Comparison of ENCODE assay signal across 14 mouse cellular contexts in the genomic region with DNA sequence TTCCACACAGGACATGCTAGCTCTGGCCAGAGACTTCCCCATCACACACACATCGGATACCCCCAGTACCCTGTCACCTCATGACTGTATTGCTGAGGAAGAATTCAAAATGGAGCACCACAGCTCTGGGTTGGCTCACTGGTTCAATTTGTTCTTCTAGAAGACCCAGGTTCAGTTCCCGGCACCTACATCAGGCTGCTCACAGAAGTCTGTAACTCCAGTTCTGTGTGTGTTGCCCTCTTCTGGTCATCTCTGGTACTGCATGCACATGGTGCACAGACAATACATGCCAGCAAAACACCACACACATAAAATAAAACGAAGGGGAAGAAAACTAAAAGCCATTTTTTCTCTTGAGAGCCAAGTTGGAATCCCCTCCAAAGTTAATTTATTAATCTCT. TPM values are rescaled to one million over a fixed set of nuclear protein-coding genes. Genes with fewer than 3 reads are reported as not detected.
DNase-seq lines count a peak whose midpoint lies in the region; ATAC-seq and TF ChIP-seq lines count a peak whose summit lies in the region.
"Had no signal": no experiment of that assay in that cellular context is flagged by ENCODE, and none has a peak within 500 bp of the region (broad histone marks: within the 10 kb centered on the region; RNA-seq: fewer than 3 reads in every experiment).

No protein-coding gene starts in this region.

- no peaks in the 10 kb centered on the region for H3K27me3 ChIP-seq in heart, postnatal 0 days (ENCODE audit: control insufficient read depth, insufficient read depth, low read length)
- H3K27me3 ChIP-seq in heart, embryonic 11.5 days (ENCODE audit: control insufficient read depth, insufficient read depth, low read length), result no peaks in the 10 kb centered on the region
- H3K27me3 ChIP-seq in testis, adult 2 months (ENCODE audit: control insufficient read depth, insufficient read depth, low read length), result no peaks in the 10 kb centered on the region
- no peaks in the 10 kb centered on the region for H3K27me3 ChIP-seq in heart, embryonic 12.5 days (replicated peaks)
- H3K27me3 ChIP-seq: hindbrain, embryonic 12.5 days; limb, embryonic 12.5 days had no signal

- no peak for ATAC-seq in heart, postnatal 0 days (ENCODE audit: insufficient read depth, low read depth)
- no peak for ATAC-seq in heart, embryonic 11.5 days (replicated peaks; ENCODE audit: insufficient number of reproducible peaks, low FRiP score, low TSS enrichment)
- no peak for ATAC-seq in heart, embryonic 12.5 days (ENCODE audit: insufficient number of reproducible peaks, low FRiP score)

- H3K27ac ChIP-seq in heart, postnatal 0 days (ENCODE audit: low read depth), result no peak overlapping the region
- H3K27ac ChIP-seq in heart, embryonic 11.5 days (ENCODE audit: low read depth, low read length), result no peak overlapping the region
- no peak overlapping the region for H3K27ac ChIP-seq in testis, adult 2 months (ENCODE audit: control insufficient read depth, insufficient read depth, low read depth, low read length)
- H3K27ac ChIP-seq in bone marrow, adult 2 months (ENCODE audit: control insufficient read depth, insufficient read depth, low read depth, low read length, poor library complexity), result no peak overlapping the region
- H3K27ac ChIP-seq in heart, embryonic 12.5 days (ENCODE audit: poor library complexity, severe bottlenecking), result no peak overlapping the region
- H3K27ac ChIP-seq: hindbrain, embryonic 12.5 days; limb, embryonic 12.5 days; midbrain, embryonic 10.5 days had no signal

- peaks cover 8% of the 10 kb centered on the region; the same call in 1 of the 2 replicates for H3K36me3 ChIP-seq in heart, postnatal 0 days (replicated peaks; ENCODE audit: control insufficient read depth, insufficient read depth, low read length)
- no peaks in the 10 kb centered on the region for H3K36me3 ChIP-seq in heart, embryonic 11.5 days (ENCODE audit: control insufficient read depth, insufficient read depth, low read length)
- no peaks in the 10 kb centered on the region for H3K36me3 ChIP-seq in testis, adult 2 months (ENCODE audit: control insufficient read depth, insufficient read depth, low read length)
- no peaks in the 10 kb centered on the region; the same call in 1 of the 2 replicates for H3K36me3 ChIP-seq in heart, embryonic 12.5 days
- H3K36me3 ChIP-seq: hindbrain, embryonic 12.5 days; limb, embryonic 12.5 days; midbrain, embryonic 10.5 days had no signal

- no peaks in the 10 kb centered on the region for H3K4me1 ChIP-seq in heart, postnatal 0 days (ENCODE audit: control insufficient read depth, insufficient read depth)
- no peaks in the 10 kb centered on the region for H3K4me1 ChIP-seq in heart, embryonic 11.5 days (ENCODE audit: control insufficient read depth, insufficient read depth, low read length)
- H3K4me1 ChIP-seq in testis, adult 2 months (ENCODE audit: control insufficient read depth, insufficient read depth, low read length), result peaks cover 8% of the 10 kb centered on the region
- H3K4me1 ChIP-seq in bone marrow, adult 2 months (ENCODE audit: control insufficient read depth, insufficient read depth, low read length), result peaks cover 5% of the 10 kb centered on the region
- H3K4me1 ChIP-seq in heart, embryonic 12.5 days (replicated peaks), result no peaks in the 10 kb centered on the region
- H3K4me1 ChIP-seq: hindbrain, embryonic 12.5 days; limb, embryonic 12.5 days had no signal

- H3K4me2 ChIP-seq in heart, postnatal 0 days (ENCODE audit: low read depth, low read length), result no peak overlapping the region
- no peak overlapping the region for H3K4me2 ChIP-seq in heart, embryonic 11.5 days
- no peak overlapping the region for H3K4me2 ChIP-seq in heart, embryonic 12.5 days
- H3K4me2 ChIP-seq: hindbrain, embryonic 12.5 days; limb, embryonic 12.5 days had no signal

- no peaks in the 10 kb centered on the region for H3K9me3 ChIP-seq in heart, postnatal 0 days (replicated peaks; ENCODE audit: control insufficient read depth, low read length)
- H3K9me3 ChIP-seq in heart, embryonic 11.5 days (replicated peaks; ENCODE audit: control insufficient read depth, low read length), result no peaks in the 10 kb centered on the region
- H3K9me3 ChIP-seq in heart, embryonic 12.5 days (replicated peaks), result peaks cover 13% of the 10 kb centered on the region; the same call in 1 of the 2 replicates
- H3K9me3 ChIP-seq: hindbrain, embryonic 12.5 days had no signal

- no peak overlapping the region for H3K4me3 ChIP-seq in heart, postnatal 0 days (ENCODE audit: low read depth, low read length)
- no peak overlapping the region for H3K4me3 ChIP-seq in heart, embryonic 11.5 days (ENCODE audit: low read depth, low read length)
- no peak overlapping the region for H3K4me3 ChIP-seq in testis, adult 2 months (ENCODE audit: control insufficient read depth, low read depth, low read length)
- no peak overlapping the region for H3K4me3 ChIP-seq in bone marrow, adult 2 months (replicated peaks; ENCODE audit: control insufficient read depth, low read depth, low read length)
- no peak overlapping the region for H3K4me3 ChIP-seq in heart, embryonic 12.5 days
- H3K4me3 ChIP-seq: hindbrain, embryonic 12.5 days; limb, embryonic 12.5 days; midbrain, embryonic 10.5 days had no signal

- intact Hi-C loops in heart, postnatal 36 days (cut with DNase I), result no loop called here

- TF ChIP-seq EP300 in heart, postnatal 0 days (IDR thresholded peaks at IDR 0.05; ENCODE audit: low read depth), result no peak

- WGBS in heart, postnatal 0 days, result 87% methylated on average over 3 of the region's 3 CpGs
- 79% methylated on average over 3 of the region's 3 CpGs for WGBS in heart, embryonic 11.5 days (ENCODE audit: insufficient replicate concordance)
- 85% methylated on average over 3 of the region's 3 CpGs for WGBS in bone marrow, adult 2 months
- 85% methylated on average over 3 of the region's 3 CpGs for WGBS in heart, embryonic 12.5 days

- H3K9ac ChIP-seq in heart, postnatal 0 days (replicated peaks; ENCODE audit: low read depth, low read length), result no peak overlapping the region
- no peak overlapping the region for H3K9ac ChIP-seq in heart, embryonic 11.5 days (ENCODE audit: low read depth, low read length)
- no peak overlapping the region for H3K9ac ChIP-seq in heart, embryonic 12.5 days
- H3K9ac ChIP-seq: hindbrain, embryonic 12.5 days; limb, embryonic 12.5 days had no signal

- DNase-seq in heart, postnatal 0 days (ENCODE audit: low spot score), result no peak
- no peak for DNase-seq in testis, postnatal 10 days (ENCODE audit: low spot score)
- DNase-seq in testis, postnatal 14 days (ENCODE audit: low spot score), result peak; percentile 62
- no peak for DNase-seq in heart, postnatal 36 days
- DNase-seq: cerebellum, adult 11 months had no signal

- TF ChIP-seq CTCF in heart, postnatal 0 days (IDR thresholded peaks at IDR 0.05; ENCODE audit: low read depth), result peak; percentile 31
- TF ChIP-seq CTCF in testis, adult 2 months (IDR thresholded peaks at IDR 0.05; ENCODE audit: control insufficient read depth, insufficient read depth, insufficient replicate concordance, low read depth, low read length), result peak; percentile 44; the same call in 1 of the 2 replicates
- TF ChIP-seq CTCF in bone marrow, adult 2 months (IDR thresholded peaks at IDR 0.05; ENCODE audit: control insufficient read depth, insufficient read depth, low read length), result 0 out of 2 replicates have a peak, but pooled peaks have one; percentile 32

- TF ChIP-seq POLR2A in testis, adult 2 months (IDR thresholded peaks at IDR 0.05; ENCODE audit: control insufficient read depth, low read depth, low read length), result no peak
- TF ChIP-seq POLR2A in bone marrow, adult 2 months (IDR thresholded peaks at IDR 0.05; ENCODE audit: borderline replicate concordance, control insufficient read depth, low read depth, low read length), result no peak

RNA-seq across cellular contexts. Expression of a gene that starts 6.8 kb away (rescaled TPM):
- total RNA-seq in heart, postnatal 0 days (2014; rRNA removed; ENCODE audit: low replicate concordance), result 13.1 and 16.0 TPM in 2 replicates
- 6.1 and 6.5 TPM in 2 replicates for polyA plus RNA-seq in heart, postnatal 0 days (2015; fragmentation: Nextera tagmentation; extraction: Ambion mirVana)
- polyA plus RNA-seq in heart, embryonic 11.5 days (2014; fragmentation: Nextera tagmentation; extraction: Ambion mirVana), result 5.6 and 6.9 TPM in 2 replicates
- polyA plus RNA-seq in testis, adult 2 months (2012; rRNA removed), result 0.38 TPM in 1 of 2 replicates, not detected in the other
- polyA plus RNA-seq in bone marrow, adult 2 months (2011; ENCODE audit: insufficient read depth, insufficient read length, low replicate concordance, missing spikeins), result 31.6 and 85.4 TPM in 2 replicates
- 1 to 10 TPM; 1.9 to 3.3 TPM for total RNA-seq in heart, postnatal 36 days (2021)
- polyA plus RNA-seq in heart, embryonic 12.5 days (2016; fragmentation: Nextera tagmentation; extraction: Ambion mirVana), result 5.6 and 8.8 TPM in 2 replicates

RNA-seq across cellular contexts. Expression of a gene that starts 12.7 kb away (rescaled TPM):
- total RNA-seq in heart, postnatal 0 days (2014; rRNA removed; ENCODE audit: low replicate concordance), result 14.3 and 30.5 TPM in 2 replicates
- 4.1 and 4.2 TPM in 2 replicates for polyA plus RNA-seq in heart, postnatal 0 days (2015; fragmentation: Nextera tagmentation; extraction: Ambion mirVana)
- polyA plus RNA-seq in heart, embryonic 11.5 days (2014; fragmentation: Nextera tagmentation; extraction: Ambion mirVana), result 0.20 and 0.23 TPM in 2 replicates
- polyA plus RNA-seq in testis, adult 2 months (2012; rRNA removed), result 1.8 and 2.5 TPM in 2 replicates
- polyA plus RNA-seq in bone marrow, adult 2 months (2011; ENCODE audit: insufficient read depth, insufficient read length, low replicate concordance, missing spikeins), result 1.4 TPM in 1 of 2 replicates, not detected in the other
- 10 to 100 TPM; 13.1 to 13.6 TPM for total RNA-seq in heart, postnatal 36 days (2021)
- polyA plus RNA-seq in heart, embryonic 12.5 days (2016; fragmentation: Nextera tagmentation; extraction: Ambion mirVana), result 0.65 and 0.81 TPM in 2 replicates

RNA-seq across cellular contexts. Expression of a gene that starts 17.0 kb away (rescaled TPM):
- total RNA-seq in heart, postnatal 0 days (2014; rRNA removed; ENCODE audit: low replicate concordance), result not detected in 2 replicates
- polyA plus RNA-seq in heart, postnatal 0 days (2015; fragmentation: Nextera tagmentation; extraction: Ambion mirVana), result not detected in 2 replicates
- not detected in 2 replicates for polyA plus RNA-seq in heart, embryonic 11.5 days (2014; fragmentation: Nextera tagmentation; extraction: Ambion mirVana)
- polyA plus RNA-seq in testis, adult 2 months (2012; rRNA removed), result 1,510 and 1,812 TPM in 2 replicates
- polyA plus RNA-seq in bone marrow, adult 2 months (2011; ENCODE audit: insufficient read depth, insufficient read length, low replicate concordance, missing spikeins), result not detected in 2 replicates
- not detected for total RNA-seq in heart, postnatal 36 days (2021)
- polyA plus RNA-seq in heart, embryonic 12.5 days (2016; fragmentation: Nextera tagmentation; extraction: Ambion mirVana), result not detected in 2 replicates
- total RNA-seq: gastrocnemius, adult 8-10 months had no signal
- polyA plus RNA-seq: hindbrain, embryonic 12.5 days; limb, embryonic 12.5 days; midbrain, embryonic 10.5 days had no signal

RNA-seq across cellular contexts. Expression of a gene that starts 37.7 kb away (rescaled TPM):
- 24.8 and 36.3 TPM in 2 replicates for total RNA-seq in heart, postnatal 0 days (2014; rRNA removed; ENCODE audit: low replicate concordance)
- polyA plus RNA-seq in heart, postnatal 0 days (2015; fragmentation: Nextera tagmentation; extraction: Ambion mirVana), result 39.1 and 39.3 TPM in 2 replicates
- 22.6 and 26.0 TPM in 2 replicates for polyA plus RNA-seq in heart, embryonic 11.5 days (2014; fragmentation: Nextera tagmentation; extraction: Ambion mirVana)
- 16.8 and 20.3 TPM in 2 replicates for polyA plus RNA-seq in testis, adult 2 months (2012; rRNA removed)
- 2.5 and 3.1 TPM in 2 replicates for polyA plus RNA-seq in bone marrow, adult 2 months (2011; ENCODE audit: insufficient read depth, insufficient read length, low replicate concordance, missing spikeins)
- total RNA-seq in heart, postnatal 36 days (2021), result 10 to 100 TPM; 11.5 to 13.8 TPM
- 31.9 and 35.8 TPM in 2 replicates for polyA plus RNA-seq in heart, embryonic 12.5 days (2016; fragmentation: Nextera tagmentation; extraction: Ambion mirVana)

RNA-seq across cellular contexts. Expression of a gene that starts 43.1 kb away (rescaled TPM):
- not detected in 2 replicates for total RNA-seq in heart, postnatal 0 days (2014; rRNA removed; ENCODE audit: low replicate concordance)
- polyA plus RNA-seq in heart, postnatal 0 days (2015; fragmentation: Nextera tagmentation; extraction: Ambion mirVana), result 0.10 and 0.19 TPM in 2 replicates
- polyA plus RNA-seq in heart, embryonic 11.5 days (2014; fragmentation: Nextera tagmentation; extraction: Ambion mirVana), result 0.25 and 0.57 TPM in 2 replicates
- 144 and 154 TPM in 2 replicates for polyA plus RNA-seq in testis, adult 2 months (2012; rRNA removed)
- polyA plus RNA-seq in bone marrow, adult 2 months (2011; ENCODE audit: insufficient read depth, insufficient read length, low replicate concordance, missing spikeins), result not detected in 2 replicates
- not detected for total RNA-seq in heart, postnatal 36 days (2021)
- 0.37 and 0.40 TPM in 2 replicates for polyA plus RNA-seq in heart, embryonic 12.5 days (2016; fragmentation: Nextera tagmentation; extraction: Ambion mirVana)
- total RNA-seq: gastrocnemius, adult 8-10 months had no signal
- polyA plus RNA-seq: large intestine, adult 2 months had no signal

Comparison
In these comparisons a context has a peak if more than half of its experiments do, and no peak if none do; other contexts are left out.
1. RNA of a gene that starts 17.0 kb away (polyA plus RNA-seq): 1,510 to 1,812 TPM in testis, adult 2 months; not detected in heart, postnatal 0 days, not detected in heart, embryonic 11.5 days, not detected in bone marrow, adult 2 months and not detected in heart, embryonic 12.5 days; every median in the first group is over 1,000 times any median in the second.
2. Peak in every context shown above with its lines, with median percentiles within 50 percentile points of each other: CTCF ChIP-seq.